9 mouse cellular contexts compared by ENCODE assay signal in genomic region chr12:8298361-8299142, GRCm38 (mm10). TPM values are rescaled to one million over a fixed set of nuclear protein-coding genes. Genes with fewer than 3 reads are reported as not detected.
DNase-seq lines count a peak whose midpoint lies in the region; ATAC-seq and TF ChIP-seq lines count a peak whose summit lies in the region.
"Had no signal": no experiment of that assay in that cellular context is flagged by ENCODE, and none has a peak within 500 bp of the region (broad histone marks: within the 10 kb centered on the region; RNA-seq: fewer than 3 reads in every experiment).

No protein-coding gene starts in this region.

- ATAC-seq in heart, postnatal 0 days (ENCODE audit: insufficient read depth, low read depth), result 0 out of 2 replicates have a peak, but pooled peaks have one; percentile 4
- no peak for ATAC-seq in erythroid progenitor cell, adult 5-6 weeks (replicated peaks; ENCODE audit: low FRiP score, poor library complexity, severe bottlenecking)

- peak overlapping the region; percentile 59 for H3K4me3 ChIP-seq in gastrocnemius, adult 2 months
- H3K4me3 ChIP-seq in heart, postnatal 0 days (ENCODE audit: low read depth, low read length), result peak overlapping the region; percentile 52
- peak overlapping the region; percentile 59 for H3K4me3 ChIP-seq in midbrain, embryonic 10.5 days

- 1% methylated on average over 61 of the region's 85 CpGs for WGBS in heart, postnatal 0 days
- WGBS in midbrain, embryonic 10.5 days, result 1% methylated on average over 85 of the region's 85 CpGs

- no peak for TF ChIP-seq CTCF in gastrocnemius, adult 2 months (IDR thresholded peaks at IDR 0.05)
- no peak for TF ChIP-seq CTCF in heart, postnatal 0 days (IDR thresholded peaks at IDR 0.05; ENCODE audit: low read depth)

- no peak overlapping the region for H3K27ac ChIP-seq in gastrocnemius, adult 2 months
- no peak overlapping the region for H3K27ac ChIP-seq in heart, postnatal 0 days (ENCODE audit: low read depth)
- H3K27ac ChIP-seq in midbrain, embryonic 10.5 days (replicated peaks), result peak overlapping the region; percentile 61

- H3K4me1 ChIP-seq in heart, postnatal 0 days (ENCODE audit: control insufficient read depth, insufficient read depth), result peaks cover 17% of the 10 kb centered on the region; the same call in 1 of the 2 replicates
- H3K4me1 ChIP-seq in midbrain, embryonic 10.5 days, result peaks cover 32% of the 10 kb centered on the region

- no peak overlapping the region for H3K9ac ChIP-seq in heart, postnatal 0 days (replicated peaks; ENCODE audit: low read depth, low read length)

- no peak for DNase-seq in gastrocnemius, adult 2 months
- DNase-seq in gastrocnemius, postnatal 14 days, result no peak
- DNase-seq in ES-CJ7 (ENCODE audit: low read depth, low spot score), result peak; percentile 40
- no peak for DNase-seq in heart, postnatal 0 days (ENCODE audit: low spot score)
- peak; percentile 58 for DNase-seq in midbrain, embryonic 10.5 days (ENCODE audit: low spot score)
- no peak for DNase-seq in thymus, postnatal 4 days
- DNase-seq in layer of hippocampus, adult 11-12 months (ENCODE audit: low spot score), result no peak
- DNase-seq: kidney, postnatal 14 days had no signal

- H3K4me2 ChIP-seq in heart, postnatal 0 days (ENCODE audit: low read depth, low read length), result peak overlapping the region; percentile 70

- H3K9me3 ChIP-seq in heart, postnatal 0 days (replicated peaks; ENCODE audit: control insufficient read depth, low read length), result no peaks in the 10 kb centered on the region
- no peaks in the 10 kb centered on the region for H3K9me3 ChIP-seq in midbrain, embryonic 10.5 days (replicated peaks)

- H3K36me3 ChIP-seq in heart, postnatal 0 days (replicated peaks; ENCODE audit: control insufficient read depth, insufficient read depth, low read length), result no peaks in the 10 kb centered on the region
- H3K36me3 ChIP-seq in midbrain, embryonic 10.5 days, result no peaks in the 10 kb centered on the region

- H3K27me3 ChIP-seq in heart, postnatal 0 days (ENCODE audit: control insufficient read depth, insufficient read depth, low read length), result peaks cover 92% of the 10 kb centered on the region
- H3K27me3 ChIP-seq in midbrain, embryonic 10.5 days (ENCODE audit: low read depth, poor library complexity, severe bottlenecking), result peaks cover 98% of the 10 kb centered on the region

- no peak for TF ChIP-seq EP300 in heart, postnatal 0 days (IDR thresholded peaks at IDR 0.05; ENCODE audit: low read depth)

- intact Hi-C loops in gastrocnemius, adult 2 months (cut with DNase I), result no loop called here
- intact Hi-C loops in gastrocnemius, postnatal 14 days (cut with DNase I; ENCODE audit: low total_unique reads), result loop anchor here (10.0 kb wide), 1 partner anchor 84 kb away; no protein-coding TSS in a partner anchor

RNA-seq across cellular contexts. Expression of gene Gdf7, which starts 3.2 kb away (rescaled TPM):
- total RNA-seq in gastrocnemius, adult 2 months (2021), result not detected
- not detected for total RNA-seq in gastrocnemius, postnatal 14 days (2021)
- total RNA-seq in heart, postnatal 0 days (2014; rRNA removed; ENCODE audit: low replicate concordance), result not detected in 2 replicates
- not detected in 2 replicates for polyA plus RNA-seq in heart, postnatal 0 days (2015; fragmentation: Nextera tagmentation; extraction: Ambion mirVana)
- polyA plus RNA-seq in midbrain, embryonic 10.5 days (2016; fragmentation: Nextera tagmentation; extraction: Ambion mirVana), result 0.19 and 0.48 TPM in 2 replicates
- not detected in 2 replicates for total RNA-seq in erythroid progenitor cell, adult 5-6 weeks (2015; ENCODE audit: low replicate concordance)
- total RNA-seq in erythroid progenitor cell, adult 5-6 weeks (2017; ENCODE audit: low replicate concordance), result not detected in 2 replicates

RNA-seq across cellular contexts. Expression of gene Hs1bp3, which starts 14.7 kb away (rescaled TPM):
- 1 to 10 TPM; 6.1 to 7.7 TPM for total RNA-seq in gastrocnemius, adult 2 months (2021)
- total RNA-seq in gastrocnemius, postnatal 14 days (2021), result 1 to 10 TPM; 5.0 to 5.9 TPM
- 9.5 and 11.7 TPM in 2 replicates for total RNA-seq in heart, postnatal 0 days (2014; rRNA removed; ENCODE audit: low replicate concordance)
- 9.7 TPM in 2 replicates for polyA plus RNA-seq in heart, postnatal 0 days (2015; fragmentation: Nextera tagmentation; extraction: Ambion mirVana)
- 14.9 and 15.8 TPM in 2 replicates for polyA plus RNA-seq in midbrain, embryonic 10.5 days (2016; fragmentation: Nextera tagmentation; extraction: Ambion mirVana)
- total RNA-seq in erythroid progenitor cell, adult 5-6 weeks (2015; ENCODE audit: low replicate concordance), result 2.1 and 2.9 TPM in 2 replicates
- total RNA-seq in erythroid progenitor cell, adult 5-6 weeks (2017; ENCODE audit: low replicate concordance), result 0.39 and 0.61 TPM in 2 replicates

Comparison
In these comparisons a context has a peak if more than half of its experiments do, and no peak if none do; other contexts are left out.
1. DNase-seq: peak in ES-CJ7 (single experiment) and midbrain, embryonic 10.5 days (single experiment); none in gastrocnemius, adult 2 months (single experiment), gastrocnemius, postnatal 14 days (single experiment), heart, postnatal 0 days (single experiment), thymus, postnatal 4 days (single experiment) and layer of hippocampus, adult 11-12 months (single experiment).
2. Peak in every context shown above with its lines, with median percentiles within 50 percentile points of each other: H3K4me3 ChIP-seq.